Mouse (Mus musculus): Measurements from ENCODE around the gene Ddx60.

DNA sequence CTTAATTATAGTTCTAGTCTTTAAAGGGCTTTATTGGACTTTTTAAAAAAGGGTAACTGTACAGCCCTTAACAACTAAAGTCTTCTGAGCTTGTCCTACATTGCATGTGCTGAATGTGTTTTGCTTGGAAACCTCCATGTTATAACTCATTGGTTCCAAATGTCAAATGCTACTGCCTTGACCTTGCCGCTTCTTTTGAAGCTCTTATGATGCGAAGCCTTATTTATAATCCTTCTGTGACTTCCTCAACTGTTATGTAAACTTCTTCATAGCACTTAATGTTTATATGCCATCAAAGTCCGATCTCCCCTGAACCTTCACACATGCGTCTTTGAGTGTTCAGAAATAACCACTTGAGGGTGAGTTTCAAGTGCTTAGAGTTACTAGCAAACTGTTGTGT lies 57.1 kb downstream of the Ddx60 start:
- TF ChIP-seq POLR2A (IDR thresholded peaks at IDR 0.05; ENCODE audit: borderline replicate concordance, low read depth, low read length) (no peak), CTCF (IDR thresholded peaks at IDR 0.05; ENCODE audit: low read depth, low read length) (no peak)
